Mouse (Mus musculus) olfactory bulb, adult 2 months (tissue): ENCODE measurements around the gene Rhog. TPM values are rescaled to one million over a fixed set of nuclear protein-coding genes. Genes with fewer than 3 reads are reported as not detected.

Source experiments
- H3K27ac ChIP-seq: fragments of 200-500 bp; 2 replicates; pipeline ENCODE4 v1.5.1; 2012; ENCODE audit warnings: low read depth, low read length; ENCODE audit not compliant: insufficient read depth
- H3K4me1 ChIP-seq: fragments of 200-500 bp; 2 replicates; pipeline ENCODE4 v1.6.1; 2012; ENCODE audit warnings: low read length; ENCODE audit not compliant: control insufficient read depth, insufficient read depth
- H3K4me3 ChIP-seq: fragments of 200-500 bp; 2 replicates; pipeline ENCODE4 v1.5.1; 2012; ENCODE audit warnings: mild to moderate bottlenecking, low read depth, low read length, moderate library complexity; ENCODE audit not compliant: insufficient read depth
- CTCF ChIP-seq: fragments of 200-500 bp; IDR thresholded peaks from 2 replicates; pipeline ENCODE4 v1.5.1; 2012; ENCODE audit warnings: low read depth, mild to moderate bottlenecking, low read length, moderate library complexity; ENCODE audit not compliant: insufficient read depth
- POLR2A ChIP-seq: fragments of 200-500 bp; IDR thresholded peaks from 2 replicates; pipeline ENCODE4 v1.6.1; 2012; ENCODE audit warnings: mild to moderate bottlenecking, low read depth, low read length, moderate library complexity; ENCODE audit not compliant: insufficient read depth
- WGBS: fragments of 180-500 bp; shearing (Covaris S2); methylation state at CpG from one replicate; pipeline ENCODE4 v1.1.7; 2018; 5-methylcytosine and 5-hydroxymethylcytosine counted together
- polyA plus RNA-seq: library from polyadenylated mRNA; stranded (reverse); fragments of >200 nt; gene quantifications from 2 replicates; pipeline ENCODE4 v1.2.4, GENCODE M21; 2012; ENCODE audit warnings: low replicate concordance; ENCODE audit not compliant: missing spikeins, insufficient read depth, insufficient read length

Gene Rhog
- polyA plus RNA-seq, 1 experiment = not detected

- no peak overlapping the region for H3K4me3 ChIP-seq
- TF ChIP-seq POLR2A (no peak), CTCF (no peak)
- H3K27ac ChIP-seq = no peak overlapping the region
- WGBS = 77% methylated on average over 6 of the region's 6 CpGs
- peaks cover 5% of the 10 kb centered on the region; the same call in 1 of the 2 replicates for H3K4me1 ChIP-seq
These were observed 26.0 kb downstream of the Rhog start for GRCm38 (mm10) chr7:102229814-102230213.

- 96% methylated on average over 4 of the region's 4 CpGs for WGBS
- Histone ChIP-seq H3K4me3 (no peak overlapping the region), H3K4me1 (peaks cover 6% of the 10 kb centered on the region), H3K27ac (no peak overlapping the region)
- TF ChIP-seq POLR2A (no peak), CTCF (no peak)
These were observed 27.7 kb downstream of the Rhog start for GRCm38 (mm10) chr7:102228049-102228670.

DNA sequence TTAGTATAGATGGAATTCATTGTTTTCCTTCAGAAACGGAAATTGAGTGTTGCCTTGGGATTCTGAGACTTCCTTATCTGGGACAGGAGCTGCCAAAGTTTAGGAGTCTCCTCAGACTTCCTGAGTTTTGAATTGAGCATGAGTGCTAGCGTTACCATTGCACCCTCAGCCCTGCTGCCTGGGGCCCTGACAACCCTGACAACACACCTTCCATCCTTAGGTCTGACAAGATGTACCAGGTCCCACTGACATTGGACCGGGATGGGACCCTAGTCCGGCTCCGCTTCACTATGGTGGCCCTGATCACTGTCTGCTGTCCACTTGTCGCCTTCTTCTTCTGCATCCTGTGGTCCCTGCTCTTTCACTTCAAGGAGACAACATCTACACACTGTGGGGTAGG is 29.8 kb downstream of the Rhog start:
- TF ChIP-seq CTCF (no peak), POLR2A (no peak)
- Histone ChIP-seq H3K4me3 (no peak overlapping the region), H3K27ac (no peak overlapping the region), H3K4me1 (peaks cover 8% of the 10 kb centered on the region)
- 94% methylated on average over 6 of the region's 6 CpGs for whole genome bisulfite sequencing

- H3K4me1 ChIP-seq = peaks cover 3% of the 10 kb centered on the region
- no peak overlapping the region for H3K27ac ChIP-seq
- TF ChIP-seq CTCF = no peak
- no peak overlapping the region for H3K4me3 ChIP-seq
- WGBS = 90% methylated on average over 5 of the region's 5 CpGs
These were observed 31.7 kb downstream of the Rhog start for GRCm38 (mm10) chr7:102223883-102224738.

DNA sequence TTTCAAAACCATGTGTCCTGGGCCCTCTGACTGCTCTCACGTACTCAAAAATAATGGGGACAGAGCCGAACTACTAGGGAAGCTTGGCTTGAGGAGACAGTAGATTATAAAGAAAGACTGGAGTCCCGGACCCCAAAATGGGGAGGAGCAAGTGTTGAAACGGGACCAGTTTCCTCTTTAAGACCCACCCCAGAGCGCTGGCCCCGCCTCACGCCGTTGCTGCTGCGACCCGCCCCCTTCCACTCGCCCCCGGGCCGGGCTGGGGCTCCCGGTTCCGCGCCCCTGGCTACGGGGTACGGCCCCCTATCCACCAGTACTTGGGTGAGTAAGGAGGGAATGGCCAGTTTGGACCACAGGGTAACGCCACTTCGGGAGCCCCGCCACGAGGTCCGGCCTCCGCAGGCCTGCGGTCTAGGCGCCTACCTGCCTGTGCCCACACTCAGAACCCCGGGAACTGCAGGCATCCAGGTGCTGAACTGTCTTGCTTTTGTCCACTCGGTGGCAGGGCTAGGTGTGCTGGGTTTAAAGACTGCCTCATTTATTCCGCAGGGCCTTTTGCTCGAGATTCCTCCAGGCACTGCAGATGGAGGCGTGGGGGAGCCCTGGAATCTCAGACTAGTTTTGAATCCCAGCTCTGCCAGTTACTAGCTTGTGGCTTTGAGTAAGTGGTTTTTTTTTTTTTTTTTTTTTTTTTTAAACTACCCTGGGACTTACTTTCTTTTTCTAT is 32.9 kb downstream of the Rhog start:
- Histone ChIP-seq H3K4me3 (peak overlapping the region; percentile 67), H3K4me1 (peaks cover 3% of the 10 kb centered on the region), H3K27ac (no peak overlapping the region)
- 2% methylated on average over 31 of the region's 31 CpGs for WGBS
- TF ChIP-seq CTCF (no peak), POLR2A (no peak)

DNA sequence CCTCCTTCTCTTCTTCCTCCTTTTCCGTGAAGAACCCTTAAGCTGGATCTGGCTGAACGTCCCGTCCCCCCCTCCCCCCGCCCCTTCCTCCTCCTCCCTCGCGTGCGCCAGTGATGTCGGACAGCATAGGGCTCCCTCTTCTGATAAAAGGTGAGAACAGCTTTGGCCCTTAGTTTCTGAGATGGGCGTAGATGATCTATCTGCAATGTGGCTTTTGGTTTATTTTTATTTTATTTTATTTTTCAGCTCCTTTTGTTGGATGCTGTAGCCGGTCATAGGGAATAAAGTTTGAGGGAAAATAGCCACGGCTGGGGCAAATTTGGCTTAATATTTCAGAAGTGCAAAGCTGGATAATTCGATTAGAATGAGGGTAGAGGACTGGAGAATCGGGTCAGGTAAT is 33.5 kb downstream of the Rhog start:
- no peak for TF ChIP-seq POLR2A
- no peak for TF ChIP-seq CTCF
- Histone ChIP-seq H3K4me3 (no peak overlapping the region), H3K27ac (no peak overlapping the region), H3K4me1 (peaks cover 3% of the 10 kb centered on the region)
- under 1% methylated on average over 10 of the region's 13 CpGs for WGBS

GRCm38 (mm10) chr7:102221899-102222298 is 34.0 kb downstream of the Rhog start:
- Histone ChIP-seq H3K4me1 (peaks cover 3% of the 10 kb centered on the region), H3K4me3 (no peak overlapping the region), H3K27ac (no peak overlapping the region)
- no peak for TF ChIP-seq CTCF
- TF ChIP-seq POLR2A = no peak
- 19% methylated on average over 1 of the region's 1 CpGs for WGBS

GRCm38 (mm10) chr7:102211071-102211470 is 44.8 kb downstream of the Rhog start:
- 53% methylated on average over 3 of the region's 3 CpGs for WGBS
- no peaks in the 10 kb centered on the region for H3K4me1 ChIP-seq
- peak overlapping the region; percentile 95; the same call in 1 of the 2 replicates for H3K27ac ChIP-seq
- no peak overlapping the region for H3K4me3 ChIP-seq
- TF ChIP-seq CTCF (no peak), POLR2A (no peak)
